Comparison of ENCODE assay signal across 8 mouse cellular contexts in the genomic region with DNA sequence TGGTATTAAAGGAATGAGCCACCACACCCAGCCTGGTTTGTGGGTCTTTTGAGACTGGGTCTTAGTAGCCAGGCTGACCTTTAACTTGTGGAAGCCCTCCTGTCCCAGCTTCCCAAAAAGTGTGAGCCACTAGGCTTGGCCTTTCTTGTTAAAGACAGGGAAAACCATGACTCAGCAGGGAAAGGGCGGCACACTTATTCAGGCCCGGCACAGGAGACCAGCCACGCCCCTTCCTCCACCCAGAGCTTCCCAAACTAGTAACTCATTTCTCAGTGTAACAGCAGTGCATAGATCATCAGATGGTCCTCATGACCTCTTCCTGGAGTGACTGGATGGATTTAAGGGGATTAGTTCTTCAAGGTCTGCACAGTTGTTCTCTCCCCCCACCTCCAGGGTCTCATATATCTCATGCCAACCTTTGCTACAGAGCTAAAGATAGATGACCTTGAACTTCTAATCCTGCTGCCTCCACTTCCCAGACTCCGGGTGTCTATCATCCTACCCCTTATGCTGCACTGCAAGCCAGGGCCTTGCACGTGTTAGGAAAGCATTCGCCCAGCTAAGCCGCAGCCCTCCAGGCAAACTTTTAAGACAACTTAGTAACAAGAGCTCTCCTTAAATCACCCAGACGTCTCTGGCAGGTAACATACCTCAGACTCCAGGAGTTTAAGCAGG. TPM values are rescaled to one million over a fixed set of nuclear protein-coding genes. Genes with fewer than 3 reads are reported as not detected.
DNase-seq lines count a peak whose midpoint lies in the region; ATAC-seq and TF ChIP-seq lines count a peak whose summit lies in the region.

No protein-coding gene starts in this region.

- H3K4me2 ChIP-seq in lung, embryonic 16.5 days (ENCODE audit: low read depth, low read length), result no peak overlapping the region

- no peak for TF ChIP-seq POLR2A in bone marrow macrophage, adult 2 months (IDR thresholded peaks at IDR 0.05; ENCODE audit: borderline replicate concordance, low read depth, low read length)
- TF ChIP-seq POLR2A in kidney, adult 2 months (IDR thresholded peaks at IDR 0.05; ENCODE audit: low read depth, low read length), result no peak

- H3K27me3 ChIP-seq in lung, embryonic 16.5 days (ENCODE audit: control insufficient read depth, insufficient read depth, low read depth, low read length), result no peaks in the 10 kb centered on the region
- H3K27me3 ChIP-seq in kidney, adult 2 months (replicated peaks; ENCODE audit: control insufficient read depth, insufficient read depth, low read length), result no peaks in the 10 kb centered on the region

- H3K9ac ChIP-seq in lung, embryonic 16.5 days (ENCODE audit: low read length), result no peak overlapping the region

- no peak for TF ChIP-seq CTCF in bone marrow macrophage, adult 2 months (IDR thresholded peaks at IDR 0.05; ENCODE audit: low read depth, low read length)
- no peak for TF ChIP-seq CTCF in kidney, adult 2 months (conservative IDR thresholded peaks at IDR 0.05; ENCODE audit: insufficient read depth, insufficient read length, low read depth, low read length)

- H3K9me3 ChIP-seq in lung, embryonic 16.5 days (ENCODE audit: control insufficient read depth, low read length), result no peaks in the 10 kb centered on the region; the same call in 1 of the 2 replicates

- H3K4me1 ChIP-seq in lung, embryonic 16.5 days (replicated peaks; ENCODE audit: control insufficient read depth, insufficient read depth, low read length), result peaks cover 28% of the 10 kb centered on the region
- H3K4me1 ChIP-seq in bone marrow macrophage, adult 2 months (ENCODE audit: control insufficient read depth, insufficient read depth, low read length), result peaks cover 33% of the 10 kb centered on the region
- H3K4me1 ChIP-seq in kidney, adult 2 months (ENCODE audit: control insufficient read depth, insufficient read depth, low read length), result peaks cover 26% of the 10 kb centered on the region

- WGBS in lung, embryonic 16.5 days, result 37% methylated on average over 8 of the region's 8 CpGs
- 23% methylated on average over 8 of the region's 8 CpGs for WGBS in kidney, adult 2 months
- 66% methylated on average over 8 of the region's 8 CpGs for WGBS in macrophage (ENCODE audit: missing documents)

- no peaks in the 10 kb centered on the region; the same call in 1 of the 2 replicates for H3K36me3 ChIP-seq in lung, embryonic 16.5 days (ENCODE audit: control insufficient read depth, insufficient read depth, low read length)
- no peaks in the 10 kb centered on the region for H3K36me3 ChIP-seq in kidney, adult 2 months (ENCODE audit: control insufficient read depth, insufficient read depth, low read length)
- H3K36me3 ChIP-seq in macrophage (ENCODE audit: inconsistent target), result no peaks in the 10 kb centered on the region

- no peak for DNase-seq in lung, postnatal 25 days (ENCODE audit: low spot score)
- peak; percentile 90 for DNase-seq in kidney, adult 2 months
- DNase-seq in cerebellum, adult 9-11 months, result no peak
- DNase-seq in left cerebral cortex, adult 18-20 months (ENCODE audit: low spot score in 2 of 2), result no peak
- no peak for DNase-seq in frontal cortex, adult 2 months (ENCODE audit: extremely low spot score in 1 of 2, low spot score in 1 of 2)

- H3K79me2 ChIP-seq in macrophage (ENCODE audit: inconsistent target), result no peaks in the 10 kb centered on the region

- H3K4me3 ChIP-seq in lung, embryonic 16.5 days (ENCODE audit: low read length), result no peak overlapping the region
- H3K4me3 ChIP-seq in bone marrow macrophage, adult 2 months (ENCODE audit: insufficient read depth, low read length), result peak overlapping the region; percentile 11; the same call in 1 of the 2 replicates
- no peak overlapping the region for H3K4me3 ChIP-seq in kidney, adult 2 months (ENCODE audit: insufficient read depth, low read depth, low read length)
- H3K4me3 ChIP-seq in macrophage (ENCODE audit: inconsistent target), result no peak overlapping the region

- peak overlapping the region; percentile 43; the same call in 1 of the 2 replicates for H3K27ac ChIP-seq in lung, embryonic 16.5 days (ENCODE audit: low read length)
- peak overlapping the region; percentile 83 for H3K27ac ChIP-seq in bone marrow macrophage, adult 2 months (ENCODE audit: insufficient read depth, low read depth, low read length)
- peak overlapping the region; percentile 76 for H3K27ac ChIP-seq in kidney, adult 2 months (ENCODE audit: insufficient read depth, low read depth, low read length)
- 0 out of 2 replicates have a peak overlapping the region, but pooled peaks have one; percentile 12 for H3K27ac ChIP-seq in macrophage

- ATAC-seq in lung, embryonic 16.5 days (ENCODE audit: low read depth), result no peak

RNA-seq across cellular contexts. Expression of a gene that starts 38.1 kb away (rescaled TPM):
- polyA plus RNA-seq in lung, embryonic 16.5 days (2015; fragmentation: Nextera tagmentation; extraction: Ambion mirVana), result 23.5 and 23.8 TPM in 2 replicates
- not detected in 2 replicates for polyA plus RNA-seq in bone marrow macrophage, adult 2 months (2012; ENCODE audit: insufficient read depth, insufficient read length, missing spikeins)
- 6.7 and 9.4 TPM in 2 replicates for polyA plus RNA-seq in kidney, adult 2 months (2012; rRNA removed)
- 1 to 10 TPM in 1 of 26 experiments, under 1 TPM in 5, not detected in 20; 0.16 to 1.1 (median 0.30) TPM for total RNA-seq in macrophage (2018; cell fraction: chromatin; rRNA removed)
- total RNA-seq in macrophage (2018; cell fraction: cytosol; rRNA removed), result under 1 TPM in 4 of 26 experiments, not detected in 22; 0.03 to 0.13 (median 0.05) TPM
- total RNA-seq in macrophage (2018; cell fraction: nucleus; rRNA removed), result under 1 TPM in 9 of 26 experiments, not detected in 17; 0.10 to 0.25 (median 0.17) TPM
- polyA plus RNA-seq in macrophage (2018), result not detected in 3 replicates
- total RNA-seq in left cerebral cortex, adult 18-20 months (2021), result 10 to 100 TPM; 60.4 to 64.9 TPM
- 63.2 and 67.7 TPM in 2 replicates for polyA plus RNA-seq in frontal cortex, adult 2 months (2012; rRNA removed)

Comparison
In these comparisons a context has a peak if more than half of its experiments do, and no peak if none do; other contexts are left out.
1. H3K27ac ChIP-seq: peak in every context shown above with its lines; median percentile 83 in bone marrow macrophage, adult 2 months; 76 in kidney, adult 2 months; 43 in lung, embryonic 16.5 days; 12 in macrophage.